Mouse (Mus musculus): ENCODE results near the gene Papss2. TPM values are rescaled to one million over a fixed set of nuclear protein-coding genes. Genes with fewer than 3 reads are reported as not detected.

The Papss2 gene
- polyA plus RNA-seq, 1 experiment: 1.5 TPM

DNA sequence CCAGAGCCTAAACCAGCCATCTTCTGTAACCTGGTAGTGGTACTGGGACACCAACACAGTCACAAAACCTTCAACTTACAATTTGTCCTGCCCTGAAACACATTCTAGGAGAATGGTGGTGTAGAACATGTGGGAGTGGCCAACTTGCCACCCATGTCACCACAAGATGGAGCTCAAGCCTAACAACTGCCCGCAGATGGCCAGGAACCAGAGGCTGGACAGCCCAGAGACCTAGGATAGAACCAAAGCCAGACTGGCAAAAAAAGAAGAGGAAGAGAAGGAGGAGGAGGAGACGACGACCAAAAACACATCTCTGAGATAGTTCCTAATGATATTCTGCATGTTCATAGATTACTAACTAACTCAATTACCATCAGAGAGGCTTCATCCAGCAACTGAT lies 119.6 kb downstream of the Papss2 start:
- peak; percentile 86 for DNase-seq (ENCODE audit: low read depth)
- peak; percentile 89 for TF ChIP-seq CTCF (IDR thresholded peaks at IDR 0.05; ENCODE audit: borderline replicate concordance, extremely low read depth, insufficient read depth, insufficient read length)
- no peak for TF ChIP-seq POLR2A (IDR thresholded peaks at IDR 0.05; ENCODE audit: borderline replicate concordance, extremely low read depth, insufficient read depth, insufficient read length, poor library complexity, severe bottlenecking)

DNA sequence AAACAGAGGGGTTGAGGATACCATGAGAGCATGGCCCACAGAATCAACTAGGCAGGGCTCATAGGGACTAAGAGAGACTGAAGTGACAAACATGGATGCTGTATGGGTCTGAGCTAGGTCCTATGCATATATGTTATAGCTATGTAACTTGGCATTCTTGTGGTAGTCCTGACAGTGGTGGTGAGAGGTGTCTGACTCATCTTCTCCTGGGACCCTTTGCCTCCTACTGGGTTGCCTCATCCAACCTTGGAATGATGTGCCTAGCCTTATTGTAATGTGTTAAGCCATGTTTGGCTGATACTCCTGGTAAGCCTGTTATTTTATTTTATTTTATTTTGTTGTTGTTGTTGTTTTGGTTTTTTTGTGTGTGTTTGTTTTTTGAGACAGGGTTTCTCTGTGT lies 120.1 kb downstream of the Papss2 start:
- DNase-seq (ENCODE audit: low read depth): no peak
- TF ChIP-seq POLR2A (IDR thresholded peaks at IDR 0.05; ENCODE audit: borderline replicate concordance, extremely low read depth, insufficient read depth, insufficient read length, poor library complexity, severe bottlenecking): no peak
- TF ChIP-seq CTCF (IDR thresholded peaks at IDR 0.05; ENCODE audit: borderline replicate concordance, extremely low read depth, insufficient read depth, insufficient read length): no peak

Other genes starting within 250 kb of the Papss2 start
- 8.6 and 13.6 TPM in 2 replicates for gene Sgms1, start 206.1 kb upstream of the Papss2 start, polyA plus RNA-seq (2012; rRNA removed)
- gene Rpl9-ps6, start 129.2 kb upstream of the Papss2 start, polyA plus RNA-seq (2012; rRNA removed): 24.7 and 33.5 TPM in 2 replicates
- gene Minpp1, start 110.0 kb upstream of the Papss2 start, polyA plus RNA-seq (2012; rRNA removed): 37.4 and 41.5 TPM in 2 replicates
- gene Atad1, start 144.0 kb downstream of the Papss2 start, polyA plus RNA-seq (2012; rRNA removed): 65.5 and 74.5 TPM in 2 replicates
- gene Pten, start 161.7 kb downstream of the Papss2 start, polyA plus RNA-seq (2012; rRNA removed): 24.7 and 40.3 TPM in 2 replicates

Data from brain, embryonic 14.5 days (tissue).